Mouse (Mus musculus) cerebellum, postnatal 14 days (tissue): ENCODE measurements around the gene Ngb.

Experiments
- DNase-seq, 2 experiments: peaks; one replicate each; pipeline ENCODE4 v3.0.0; 2021; ENCODE audit warnings: mixed read lengths in 2 of 2

Ngb gene

GRCm38 (mm10) chr12:87102165-87102631 is at the start of gene Ngb:
TSS of gene Ngb (minus strand) at chr12:87102539.
- DNase-seq, result no peak

GRCm38 (mm10) chr12:87149471-87149870 is 47.1 kb upstream of the Ngb start:
- DNase-seq, result no peak

- no peak for DNase-seq
Measured at GRCm38 (mm10) chr12:87148136-87148535, 45.8 kb upstream of the Ngb start.

GRCm38 (mm10) chr12:87147395-87148089 is 45.2 kb upstream of the Ngb start, which contains the start of gene Pomt2:
TSS of gene Pomt2 (minus strand) at chr12:87147968.
- DNase-seq, result peak; percentile 84 to 91

- DNase-seq, result peak; percentile 86 to 91
Measured at GRCm38 (mm10) chr12:87146966-87147365, 44.6 kb upstream of the Ngb start, which contains the start of gene Gstz1. TSS of gene Gstz1 (plus strand) at chr12:87147165.

- peak in 1 of 2 experiments; percentile 18 for DNase-seq
Measured at GRCm38 (mm10) chr12:87142156-87142555, 39.8 kb upstream of the Ngb start.

- no peak for DNase-seq
Measured at GRCm38 (mm10) chr12:87138768-87139167, 36.4 kb upstream of the Ngb start.

GRCm38 (mm10) chr12:87138342-87138701 is 36.0 kb upstream of the Ngb start:
- no peak for DNase-seq

GRCm38 (mm10) chr12:87137439-87138341 is 35.4 kb upstream of the Ngb start:
- peak; percentile 49 to 50 for DNase-seq

- no peak for DNase-seq
Measured at GRCm38 (mm10) chr12:87132784-87133183, 30.4 kb upstream of the Ngb start.

- no peak for DNase-seq
Measured at GRCm38 (mm10) chr12:87132210-87132609, 29.9 kb upstream of the Ngb start.

GRCm38 (mm10) chr12:87131619-87132018 is 29.3 kb upstream of the Ngb start:
- peak in 1 of 2 experiments; percentile 47 for DNase-seq

GRCm38 (mm10) chr12:87131181-87131580 is 28.8 kb upstream of the Ngb start:
- DNase-seq, result peak in 1 of 2 experiments; percentile 35

- DNase-seq, result no peak
Measured at GRCm38 (mm10) chr12:87130224-87130623, 27.9 kb upstream of the Ngb start.

- DNase-seq, result no peak
Measured at GRCm38 (mm10) chr12:87127256-87127655, 24.9 kb upstream of the Ngb start.

GRCm38 (mm10) chr12:87121918-87122589 is 19.7 kb upstream of the Ngb start:
- DNase-seq, result no peak

GRCm38 (mm10) chr12:87107357-87107977 is 5.1 kb upstream of the Ngb start:
- peak; percentile 54 to 56 for DNase-seq

- DNase-seq, result peak in 1 of 2 experiments; percentile 59
Measured at GRCm38 (mm10) chr12:87104796-87105195, 2.5 kb upstream of the Ngb start.

GRCm38 (mm10) chr12:87103471-87103870 is 1.1 kb upstream of the Ngb start:
- peak in 1 of 2 experiments; percentile 43 for DNase-seq

GRCm38 (mm10) chr12:87100331-87100730 is 2.0 kb downstream of the Ngb start:
- DNase-seq, result peak in 1 of 2 experiments; percentile 42

GRCm38 (mm10) chr12:87093671-87094070 is 8.7 kb downstream of the Ngb start:
- DNase-seq, result no peak

GRCm38 (mm10) chr12:87093249-87093648 is 9.1 kb downstream of the Ngb start:
- peak; percentile 35 to 53 for DNase-seq
